Mouse (Mus musculus) forebrain, embryonic 16.5 days (tissue): ENCODE measurements around the gene Myo1e. TPM values are rescaled to one million over a fixed set of nuclear protein-coding genes. Genes with fewer than 3 reads are reported as not detected.

Source experiments
- ATAC-seq: fragments of 200-750 bp; cut with Nextera tagmentation; 2 replicates; pipeline ENCODE4 v1.8.0; 2017; ENCODE audit warnings: mild to moderate bottlenecking, moderate library complexity
- H3K27ac ChIP-seq: fragments of 300-500 bp; sonication (generic); 2 replicates; pipeline ENCODE4 v1.5.1; 2014; ENCODE audit warnings: low read length, control low read depth
- H3K27me3 ChIP-seq: fragments of 300-500 bp; sonication (generic); replicated peaks from 2 replicates; pipeline ENCODE4 v1.6.1; 2014; ENCODE audit warnings: low read length; ENCODE audit not compliant: control insufficient read depth, insufficient read depth
- H3K36me3 ChIP-seq: fragments of 300-500 bp; sonication (generic); 2 replicates; pipeline ENCODE4 v1.6.1; 2014; ENCODE audit not compliant: control insufficient read depth, insufficient read depth
- H3K4me1 ChIP-seq: fragments of 300-500 bp; sonication (generic); replicated peaks from 2 replicates; pipeline ENCODE4 v1.6.1; 2014; ENCODE audit warnings: low read length; ENCODE audit not compliant: control insufficient read depth, insufficient read depth
- H3K4me2 ChIP-seq: fragments of 300-500 bp; sonication (generic); 2 replicates; pipeline ENCODE4 v1.6.1; 2014; ENCODE audit warnings: mild to moderate bottlenecking, low read length, control low read depth
- H3K4me3 ChIP-seq: fragments of 300-500 bp; sonication (generic); replicated peaks from 2 replicates; pipeline ENCODE4 v1.5.1; 2014; ENCODE audit warnings: mild to moderate bottlenecking, low read length, control low read depth
- H3K9ac ChIP-seq: fragments of 300-500 bp; sonication (generic); replicated peaks from 2 replicates; pipeline ENCODE4 v1.6.1; 2014; ENCODE audit warnings: low read depth, low read length, control low read depth
- H3K9me3 ChIP-seq: fragments of 300-500 bp; sonication (generic); 2 replicates; pipeline ENCODE4 v1.6.1; 2016; ENCODE audit warnings: low read length; ENCODE audit not compliant: control insufficient read depth
- WGBS: fragments of 180-500 bp; shearing (Covaris S2); extraction: QIAGEN DNeasy Blood & Tissue Kit; methylation state at CpG from one replicate; pipeline ENCODE4 v1.1.7; 2014; 5-methylcytosine and 5-hydroxymethylcytosine counted together
- polyA plus RNA-seq: library from polyadenylated mRNA; unstranded; fragments of >200 nt; fragmentation: Nextera tagmentation; extraction: Ambion mirVana; gene quantifications from 2 replicates; pipeline ENCODE4 v1.2.1, GENCODE M21; 2015

The Myo1e gene
- polyA plus RNA-seq, 1 experiment from 2014 or later: 5.8 TPM

DNA sequence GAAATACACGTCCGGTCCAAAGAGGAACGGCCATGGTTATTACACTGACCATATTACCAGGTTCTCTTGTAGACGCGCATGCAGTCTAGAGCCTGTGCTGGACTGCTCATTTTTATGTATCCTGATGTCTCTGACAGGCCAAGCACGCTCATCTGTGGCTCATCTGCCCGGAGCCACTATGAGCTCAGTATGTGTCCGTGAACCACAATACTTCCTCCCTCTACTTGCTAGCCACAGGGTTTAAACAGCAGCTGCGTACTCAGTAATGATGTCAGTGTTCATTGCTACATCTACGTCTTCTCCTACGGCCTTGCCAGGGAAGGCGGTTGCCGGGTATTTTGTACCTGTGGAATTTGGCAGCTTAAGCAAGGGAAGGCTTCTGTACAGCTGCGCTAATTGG is 4.5 kb downstream of the Myo1e start:
- Histone ChIP-seq H3K9me3 (no peaks in the 10 kb centered on the region), H3K36me3 (no peaks in the 10 kb centered on the region), H3K27me3 (no peaks in the 10 kb centered on the region), H3K27ac (no peak overlapping the region), H3K4me2 (no peak overlapping the region), H3K9ac (no peak overlapping the region), H3K4me3 (no peak overlapping the region), H3K4me1 (peaks cover 12% of the 10 kb centered on the region)
- WGBS: 72% methylated on average over 14 of the region's 14 CpGs
- no peak for ATAC-seq

DNA sequence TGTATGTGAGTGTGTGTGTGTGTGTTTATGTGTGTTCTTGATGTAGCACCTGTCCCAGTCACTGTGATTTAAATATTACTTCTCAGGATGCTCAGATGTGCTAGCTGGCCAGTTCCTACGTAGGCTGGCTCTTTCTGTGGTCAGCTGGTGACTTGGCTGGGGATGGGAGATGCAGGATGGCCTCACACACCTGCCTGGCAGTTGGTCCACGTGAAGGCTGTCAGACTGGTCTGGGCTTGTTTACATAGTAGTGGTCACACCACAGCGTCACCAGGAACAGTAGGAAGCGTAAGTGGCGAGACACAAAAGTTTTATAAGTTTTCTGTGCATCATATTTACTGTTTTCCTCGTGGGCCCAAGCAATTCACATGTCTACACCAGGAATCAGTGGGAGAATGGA is 9.4 kb downstream of the Myo1e start:
- no peak for ATAC-seq
- Histone ChIP-seq H3K36me3 (no peaks in the 10 kb centered on the region), H3K9ac (no peak overlapping the region), H3K27me3 (no peaks in the 10 kb centered on the region), H3K27ac (no peak overlapping the region), H3K9me3 (no peaks in the 10 kb centered on the region), H3K4me3 (no peak overlapping the region), H3K4me2 (no peak overlapping the region), H3K4me1 (no peaks in the 10 kb centered on the region)
- WGBS: 83% methylated on average over 6 of the region's 6 CpGs

GRCm38 (mm10) chr9:70219295-70219931 is 12.3 kb downstream of the Myo1e start:
- Histone ChIP-seq H3K27me3 (no peaks in the 10 kb centered on the region), H3K27ac (no peak overlapping the region), H3K9me3 (no peaks in the 10 kb centered on the region), H3K36me3 (no peaks in the 10 kb centered on the region), H3K4me1 (no peaks in the 10 kb centered on the region), H3K4me3 (no peak overlapping the region), H3K9ac (no peak overlapping the region), H3K4me2 (no peak overlapping the region)
- ATAC-seq: no peak
- WGBS: 72% methylated on average over 6 of the region's 6 CpGs

DNA sequence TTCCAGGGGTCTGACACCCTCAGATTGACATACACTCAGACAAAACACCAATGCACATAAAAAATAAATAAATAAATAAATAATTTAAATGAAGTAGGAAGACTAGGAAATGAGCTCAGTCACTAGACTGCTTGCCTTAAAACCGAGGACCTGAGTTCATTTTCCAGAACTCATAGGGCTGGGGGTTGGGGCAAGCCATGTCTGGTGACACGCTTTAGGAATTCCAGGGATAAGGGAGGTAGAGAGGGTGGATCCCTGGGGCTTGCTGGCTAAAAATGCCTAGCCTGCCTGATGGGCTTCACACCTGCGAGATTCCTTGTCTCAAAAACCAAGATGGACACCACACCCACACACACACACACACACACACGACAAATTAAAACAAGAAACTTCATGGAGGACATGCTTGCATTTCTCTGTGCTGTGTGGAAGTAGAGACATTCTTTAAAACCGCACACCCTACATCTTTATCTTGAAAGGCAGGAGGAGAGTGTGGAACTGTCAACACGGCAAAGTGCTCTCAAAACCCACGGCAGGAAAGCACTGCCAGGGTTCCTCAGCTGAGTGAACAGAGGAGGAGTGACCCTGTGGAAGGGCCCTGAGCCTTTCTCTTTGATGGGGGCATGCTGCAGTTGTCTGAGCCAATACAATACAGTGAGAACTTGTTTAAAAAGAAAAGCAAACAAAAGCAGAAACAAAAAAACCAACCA is 13.5 kb downstream of the Myo1e start:
- Histone ChIP-seq H3K9ac (no peak overlapping the region), H3K9me3 (no peaks in the 10 kb centered on the region), H3K4me1 (no peaks in the 10 kb centered on the region), H3K4me3 (no peak overlapping the region), H3K36me3 (no peaks in the 10 kb centered on the region), H3K27me3 (no peaks in the 10 kb centered on the region), H3K4me2 (no peak overlapping the region), H3K27ac (no peak overlapping the region)
- WGBS: 73% methylated on average over 7 of the region's 7 CpGs
- no peak for ATAC-seq

DNA sequence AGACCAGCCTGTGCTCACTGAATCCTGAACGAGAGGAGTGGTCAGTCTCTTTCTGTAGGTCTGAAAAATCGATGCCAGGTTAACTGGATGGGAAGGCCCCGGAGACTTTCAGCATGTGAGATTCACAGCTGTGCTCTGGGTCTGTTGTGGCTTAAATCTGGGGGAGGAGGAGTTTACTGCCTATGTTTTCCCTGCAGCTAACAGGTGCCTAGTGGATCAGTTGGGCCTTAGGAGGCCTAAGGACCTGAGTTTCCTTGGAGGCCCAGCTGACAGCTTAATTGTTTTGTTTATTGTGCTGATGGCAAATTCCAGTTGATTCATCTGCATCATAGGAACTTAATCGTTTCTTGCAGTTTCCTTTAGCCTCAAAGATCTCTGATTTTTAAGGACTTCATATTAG is 16.0 kb downstream of the Myo1e start:
- no peak overlapping the region for H3K9ac ChIP-seq
- H3K4me3 ChIP-seq: no peak overlapping the region
- no peaks in the 10 kb centered on the region for H3K36me3 ChIP-seq
- no peak overlapping the region for H3K27ac ChIP-seq
- H3K27me3 ChIP-seq: no peaks in the 10 kb centered on the region
- H3K4me2 ChIP-seq: no peak overlapping the region
- WGBS: 82% methylated on average over 4 of the region's 4 CpGs
- no peaks in the 10 kb centered on the region for H3K9me3 ChIP-seq
- ATAC-seq: no peak
- H3K4me1 ChIP-seq: no peaks in the 10 kb centered on the region

DNA sequence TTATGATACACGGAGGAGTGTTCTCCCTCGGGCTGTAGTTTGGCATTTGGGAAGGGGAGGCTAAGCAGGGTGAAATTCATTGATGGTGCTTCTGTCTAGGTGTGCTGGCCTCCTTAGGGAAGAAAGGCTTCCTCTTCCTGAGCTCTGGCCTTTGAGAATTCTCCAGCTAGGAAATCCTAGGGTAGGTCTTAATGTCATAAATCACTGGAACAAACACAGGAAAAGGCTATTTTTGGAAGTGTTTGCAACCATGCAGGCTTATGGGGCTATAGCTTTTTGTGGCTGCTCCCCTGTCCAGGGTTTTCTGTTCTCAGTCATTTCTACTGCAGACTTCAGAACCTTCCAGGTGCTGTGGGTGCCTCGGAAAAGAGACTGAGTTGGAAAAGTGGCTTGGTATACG is 16.9 kb downstream of the Myo1e start:
- Histone ChIP-seq H3K9me3 (no peaks in the 10 kb centered on the region), H3K9ac (no peak overlapping the region), H3K4me2 (no peak overlapping the region), H3K36me3 (no peaks in the 10 kb centered on the region), H3K4me3 (no peak overlapping the region), H3K27ac (no peak overlapping the region), H3K27me3 (no peaks in the 10 kb centered on the region), H3K4me1 (no peaks in the 10 kb centered on the region)
- WGBS: 88% methylated on average over 4 of the region's 4 CpGs
- ATAC-seq: no peak

DNA sequence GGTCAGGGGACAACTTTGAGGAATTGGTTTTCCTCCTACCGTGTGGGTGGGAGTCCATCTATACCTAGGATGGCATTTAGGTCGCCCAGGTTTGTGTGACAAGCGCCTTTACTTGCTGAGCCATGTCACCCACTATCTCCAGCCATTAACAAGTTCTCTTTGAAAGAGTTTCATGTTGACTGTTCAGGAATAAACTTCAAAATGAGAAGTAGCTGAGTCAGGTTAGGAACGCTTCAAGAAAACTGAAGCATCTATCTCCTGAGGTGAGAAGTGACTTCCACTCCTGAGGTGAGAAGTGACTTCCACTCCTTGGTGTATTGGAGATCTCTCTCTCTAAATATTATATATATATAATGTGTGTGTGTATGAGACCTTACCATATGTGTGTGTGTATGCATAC is 19.2 kb downstream of the Myo1e start:
- 94% methylated on average over 4 of the region's 4 CpGs for WGBS
- H3K9me3 ChIP-seq: no peaks in the 10 kb centered on the region
- no peaks in the 10 kb centered on the region for H3K27me3 ChIP-seq
- H3K9ac ChIP-seq: no peak overlapping the region
- H3K4me1 ChIP-seq: no peaks in the 10 kb centered on the region
- no peaks in the 10 kb centered on the region for H3K36me3 ChIP-seq
- H3K4me3 ChIP-seq: no peak overlapping the region
- no peak overlapping the region for H3K27ac ChIP-seq
- ATAC-seq: no peak
- H3K4me2 ChIP-seq: no peak overlapping the region

GRCm38 (mm10) chr9:70229823-70230222 is 22.7 kb downstream of the Myo1e start:
- no peak overlapping the region for H3K4me3 ChIP-seq
- ATAC-seq: no peak
- H3K4me2 ChIP-seq: no peak overlapping the region
- H3K9me3 ChIP-seq: no peaks in the 10 kb centered on the region
- H3K9ac ChIP-seq: no peak overlapping the region
- WGBS: 86% methylated on average over 8 of the region's 8 CpGs
- no peaks in the 10 kb centered on the region for H3K27me3 ChIP-seq
- H3K36me3 ChIP-seq: no peaks in the 10 kb centered on the region
- H3K27ac ChIP-seq: no peak overlapping the region
- H3K4me1 ChIP-seq: no peaks in the 10 kb centered on the region

- Histone ChIP-seq H3K4me1 (no peaks in the 10 kb centered on the region), H3K27me3 (no peaks in the 10 kb centered on the region), H3K4me2 (no peak overlapping the region), H3K36me3 (no peaks in the 10 kb centered on the region), H3K27ac (no peak overlapping the region), H3K9ac (no peak overlapping the region), H3K4me3 (no peak overlapping the region), H3K9me3 (no peaks in the 10 kb centered on the region)
- ATAC-seq: no peak
- WGBS: 91% methylated on average over 10 of the region's 10 CpGs
Measured at GRCm38 (mm10) chr9:70232044-70233010, 25.2 kb downstream of the Myo1e start.
